Mouse (Mus musculus): Measurements from ENCODE around the gene Anxa9. TPM values are rescaled to one million over a fixed set of nuclear protein-coding genes. Genes with fewer than 3 reads are reported as not detected.

The Anxa9 gene
- polyA plus RNA-seq, 1 experiment from 2014 or later: 0.88 TPM

DNA sequence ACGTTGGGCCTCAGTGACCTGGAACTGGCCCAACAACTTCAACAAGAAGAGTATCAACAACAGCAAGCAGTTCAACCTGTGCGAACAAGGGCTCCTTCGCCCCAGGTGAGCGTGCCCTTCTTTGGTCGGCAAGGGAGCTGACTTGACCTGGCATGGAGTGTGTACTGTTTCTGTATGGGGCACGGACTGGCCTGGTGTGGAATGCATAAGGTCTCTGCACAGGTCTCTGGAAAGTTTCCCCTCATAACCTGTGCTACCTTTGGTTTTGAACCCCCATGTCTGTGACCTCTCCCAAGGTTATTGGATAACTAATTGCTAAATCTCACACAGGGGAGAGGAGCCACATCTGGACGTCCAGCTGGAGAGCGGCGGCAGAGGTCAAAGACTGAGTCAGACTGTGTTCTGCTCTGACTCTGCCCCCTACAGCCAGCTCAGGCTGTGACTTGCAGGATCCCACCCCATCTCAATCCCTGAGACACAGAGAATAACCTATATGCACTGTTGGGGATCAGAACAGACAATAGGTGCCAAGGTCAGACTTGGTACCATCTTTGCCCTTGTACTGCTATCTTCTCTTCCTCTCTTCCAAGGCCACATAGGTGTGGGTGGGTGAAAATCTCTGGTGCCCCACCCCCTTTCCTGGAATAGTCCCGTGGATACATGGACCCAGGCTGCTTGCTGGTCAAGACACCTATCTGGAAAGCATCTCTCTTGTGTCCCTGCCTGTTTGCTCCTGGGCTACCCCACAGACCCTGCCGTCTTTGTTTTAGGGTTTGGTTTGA is 11.5 kb downstream of the Anxa9 start:
- H3K4me2 ChIP-seq (ENCODE audit: low read length): no peak overlapping the region
- no peak overlapping the region for H3K9ac ChIP-seq (ENCODE audit: low read length)
- ATAC-seq (ENCODE audit: insufficient number of reproducible peaks, insufficient read depth, low FRiP score, low read depth): no peak
- 0 out of 4 replicates have a peak overlapping the region, but pooled peaks of 1 of the 2 experiments have one; percentile 15 for H3K27ac ChIP-seq (replicated peaks in 1 of 2; ENCODE audit: control insufficient read depth in 1 of 2, insufficient read depth in 1 of 2, low read depth in 2 of 2, low read length in 2 of 2)
- H3K27me3 ChIP-seq (ENCODE audit: control insufficient read depth, insufficient read depth, low read length): no peaks in the 10 kb centered on the region
- H3K4me3 ChIP-seq (ENCODE audit: control insufficient read depth in 1 of 2, insufficient read depth in 1 of 2, low read depth in 1 of 2, low read length in 2 of 2): no peak overlapping the region
- WGBS: 79% methylated on average over 11 of the region's 11 CpGs
- H3K36me3 ChIP-seq (ENCODE audit: control insufficient read depth, insufficient read depth, low read length): peaks cover 50% of the 10 kb centered on the region
- H3K9me3 ChIP-seq (ENCODE audit: control insufficient read depth, low read length): no peaks in the 10 kb centered on the region
- H3K4me1 ChIP-seq (ENCODE audit: control insufficient read depth in 2 of 2, insufficient read depth in 2 of 2, low read length in 2 of 2): peaks cover 3 to 8% of the 10 kb centered on the region in 2 experiments; a peak in 2 of 4 replicates

DNA sequence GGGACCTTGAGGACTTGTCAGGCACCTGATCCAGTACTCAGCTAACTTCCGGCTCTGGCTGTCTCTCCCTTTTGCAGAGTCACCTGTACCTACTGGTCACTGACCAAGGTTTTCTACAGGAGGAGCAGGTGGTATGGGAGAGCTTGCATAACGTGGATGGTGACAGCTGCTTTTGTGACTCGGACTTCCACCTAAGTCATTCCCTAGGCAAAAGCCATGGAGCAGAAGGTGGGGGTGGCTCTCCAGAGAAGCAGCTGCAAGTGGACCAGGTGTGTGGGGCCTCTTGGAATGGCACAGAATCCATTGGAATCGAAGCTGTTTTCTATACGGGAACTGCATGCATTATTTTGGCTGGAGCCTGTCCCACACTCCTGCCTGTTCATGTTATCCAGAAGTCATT is 12.3 kb downstream of the Anxa9 start:
- H3K4me3 ChIP-seq (ENCODE audit: control insufficient read depth in 1 of 2, insufficient read depth in 1 of 2, low read depth in 1 of 2, low read length in 2 of 2): no peak overlapping the region
- no peaks in the 10 kb centered on the region for H3K27me3 ChIP-seq (ENCODE audit: control insufficient read depth, insufficient read depth, low read length)
- H3K9me3 ChIP-seq (ENCODE audit: control insufficient read depth, low read length): no peaks in the 10 kb centered on the region
- ATAC-seq (ENCODE audit: insufficient number of reproducible peaks, insufficient read depth, low FRiP score, low read depth): no peak
- H3K4me1 ChIP-seq (ENCODE audit: control insufficient read depth in 2 of 2, insufficient read depth in 2 of 2, low read length in 2 of 2): peaks cover 3 to 8% of the 10 kb centered on the region in 2 experiments; a peak in 2 of 4 replicates
- no peak overlapping the region for H3K27ac ChIP-seq (replicated peaks in 1 of 2; ENCODE audit: control insufficient read depth in 1 of 2, insufficient read depth in 1 of 2, low read depth in 2 of 2, low read length in 2 of 2)
- H3K4me2 ChIP-seq (ENCODE audit: low read length): no peak overlapping the region
- peaks cover 56% of the 10 kb centered on the region for H3K36me3 ChIP-seq (ENCODE audit: control insufficient read depth, insufficient read depth, low read length)
- WGBS: 77% methylated on average over 5 of the region's 5 CpGs
- H3K9ac ChIP-seq (ENCODE audit: low read length): no peak overlapping the region

DNA sequence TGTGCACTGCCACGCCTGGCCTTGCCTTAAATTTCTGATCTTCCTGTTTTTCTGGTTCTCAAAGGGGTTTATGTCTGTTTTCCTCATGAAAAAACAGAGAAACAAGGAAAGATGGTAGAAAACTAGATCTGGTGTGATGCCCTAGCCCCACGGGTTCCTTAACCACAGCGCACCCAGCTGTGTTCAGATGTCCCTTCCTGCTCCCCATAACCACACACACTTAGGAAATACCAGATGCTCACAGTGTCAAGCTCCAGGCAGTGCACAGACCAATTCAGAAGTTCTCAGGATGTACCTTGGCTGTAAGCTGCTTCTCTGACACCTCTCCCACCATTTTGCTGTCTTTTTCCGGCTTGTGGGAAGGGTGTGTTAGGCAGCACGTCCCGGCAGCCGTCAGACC is 12.7 kb downstream of the Anxa9 start:
- Histone ChIP-seq H3K9me3 (ENCODE audit: control insufficient read depth, low read length) (no peaks in the 10 kb centered on the region), H3K36me3 (ENCODE audit: control insufficient read depth, insufficient read depth, low read length) (peaks cover 60% of the 10 kb centered on the region), H3K9ac (ENCODE audit: low read length) (no peak overlapping the region), H3K27me3 (ENCODE audit: control insufficient read depth, insufficient read depth, low read length) (no peaks in the 10 kb centered on the region), H3K4me3 (ENCODE audit: control insufficient read depth in 1 of 2, insufficient read depth in 1 of 2, low read depth in 1 of 2, low read length in 2 of 2) (no peak overlapping the region), H3K27ac (replicated peaks in 1 of 2; ENCODE audit: control insufficient read depth in 1 of 2, insufficient read depth in 1 of 2, low read depth in 2 of 2, low read length in 2 of 2) (no peak overlapping the region), H3K4me2 (ENCODE audit: low read length) (no peak overlapping the region), H3K4me1 (ENCODE audit: control insufficient read depth in 2 of 2, insufficient read depth in 2 of 2, low read length in 2 of 2) (peaks cover 3 to 8% of the 10 kb centered on the region in 2 experiments; a peak in 2 of 4 replicates)
- WGBS: 86% methylated on average over 7 of the region's 7 CpGs
- no peak for ATAC-seq (ENCODE audit: insufficient number of reproducible peaks, insufficient read depth, low FRiP score, low read depth)

DNA sequence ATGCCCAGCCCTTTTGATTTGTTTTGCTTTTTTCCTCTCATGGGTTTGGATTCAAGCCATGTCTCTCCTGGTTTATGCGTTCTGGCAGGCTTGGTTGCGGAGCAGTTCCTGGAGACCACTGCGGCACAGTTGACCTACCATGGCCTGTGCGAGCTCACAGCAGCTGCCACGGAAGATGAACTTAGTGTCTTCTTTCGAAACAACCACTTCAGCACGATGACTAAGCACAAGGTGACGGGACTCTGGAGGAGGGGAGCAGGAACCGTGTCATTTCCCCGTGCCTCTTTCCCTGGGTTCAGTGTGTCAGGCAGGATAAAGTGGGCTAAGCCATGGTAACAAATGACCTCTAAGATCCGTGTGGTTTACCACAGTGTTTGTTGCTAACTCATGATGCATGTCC is 13.4 kb downstream of the Anxa9 start:
- WGBS: 76% methylated on average over 11 of the region's 11 CpGs
- Histone ChIP-seq H3K36me3 (ENCODE audit: control insufficient read depth, insufficient read depth, low read length) (peaks cover 64% of the 10 kb centered on the region), H3K9me3 (ENCODE audit: control insufficient read depth, low read length) (no peaks in the 10 kb centered on the region), H3K4me3 (ENCODE audit: control insufficient read depth in 1 of 2, insufficient read depth in 1 of 2, low read depth in 1 of 2, low read length in 2 of 2) (no peak overlapping the region), H3K4me2 (ENCODE audit: low read length) (no peak overlapping the region), H3K27me3 (ENCODE audit: control insufficient read depth, insufficient read depth, low read length) (no peaks in the 10 kb centered on the region), H3K27ac (replicated peaks in 1 of 2; ENCODE audit: control insufficient read depth in 1 of 2, insufficient read depth in 1 of 2, low read depth in 2 of 2, low read length in 2 of 2) (no peak overlapping the region), H3K9ac (ENCODE audit: low read length) (no peak overlapping the region), H3K4me1 (ENCODE audit: control insufficient read depth in 2 of 2, insufficient read depth in 2 of 2, low read length in 2 of 2) (peaks cover 3 to 8% of the 10 kb centered on the region in 2 experiments; a peak in 2 of 4 replicates)
- ATAC-seq (ENCODE audit: insufficient number of reproducible peaks, insufficient read depth, low FRiP score, low read depth): no peak

DNA sequence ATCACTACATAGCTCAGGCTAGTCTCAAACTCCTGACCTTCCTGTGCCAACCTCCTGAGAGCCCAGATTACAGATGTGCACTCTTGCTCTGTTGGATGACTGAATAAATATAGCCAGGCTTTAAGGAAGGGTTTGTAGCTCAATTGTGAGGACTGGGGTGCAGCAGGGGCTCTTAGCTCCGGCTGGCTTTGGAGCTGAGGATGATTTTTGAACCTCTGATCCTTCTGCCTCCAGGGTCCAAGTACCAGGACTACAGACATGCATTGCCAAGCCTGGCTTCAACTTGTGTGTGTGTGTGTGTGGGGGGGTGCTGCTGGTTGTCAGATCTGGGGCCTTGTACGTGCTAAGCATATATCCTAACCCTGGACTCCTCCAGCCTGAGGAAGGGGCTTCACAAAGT is 14.1 kb downstream of the Anxa9 start:
- Histone ChIP-seq H3K4me2 (ENCODE audit: low read length) (no peak overlapping the region), H3K9ac (ENCODE audit: low read length) (no peak overlapping the region), H3K27me3 (ENCODE audit: control insufficient read depth, insufficient read depth, low read length) (no peaks in the 10 kb centered on the region), H3K36me3 (ENCODE audit: control insufficient read depth, insufficient read depth, low read length) (peaks cover 71% of the 10 kb centered on the region), H3K4me3 (ENCODE audit: control insufficient read depth in 1 of 2, insufficient read depth in 1 of 2, low read depth in 1 of 2, low read length in 2 of 2) (no peak overlapping the region), H3K27ac (replicated peaks in 1 of 2; ENCODE audit: control insufficient read depth in 1 of 2, insufficient read depth in 1 of 2, low read depth in 2 of 2, low read length in 2 of 2) (no peak overlapping the region), H3K9me3 (ENCODE audit: control insufficient read depth, low read length) (no peaks in the 10 kb centered on the region), H3K4me1 (ENCODE audit: control insufficient read depth in 2 of 2, insufficient read depth in 2 of 2, low read length in 2 of 2) (peaks cover 3 to 8% of the 10 kb centered on the region in 2 experiments; a peak in 2 of 4 replicates)
- no peak for ATAC-seq (ENCODE audit: insufficient number of reproducible peaks, insufficient read depth, low FRiP score, low read depth)
- 82% methylated on average over 2 of the region's 2 CpGs for WGBS

DNA sequence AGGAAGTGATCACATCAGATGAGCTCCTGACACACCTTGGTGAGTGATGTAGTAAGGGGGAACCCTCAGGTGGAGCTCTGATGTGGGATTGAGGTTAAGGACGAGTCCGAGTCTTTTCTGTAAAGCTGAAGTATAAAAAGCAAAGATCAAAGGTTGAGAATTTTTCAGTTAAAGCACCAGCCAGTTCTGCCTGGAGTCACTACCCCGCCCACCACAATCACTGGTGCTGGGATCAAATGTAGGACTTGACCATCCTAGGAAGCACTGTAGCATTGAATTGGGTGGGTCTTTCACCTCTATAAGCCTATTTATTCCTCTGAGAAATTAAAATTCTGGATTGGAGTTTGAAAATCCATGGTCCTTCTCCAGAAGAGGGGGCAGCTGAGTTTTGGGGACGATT is 15.9 kb downstream of the Anxa9 start:
- Histone ChIP-seq H3K4me3 (ENCODE audit: control insufficient read depth in 1 of 2, insufficient read depth in 1 of 2, low read depth in 1 of 2, low read length in 2 of 2) (no peak overlapping the region), H3K27me3 (ENCODE audit: control insufficient read depth, insufficient read depth, low read length) (no peaks in the 10 kb centered on the region), H3K27ac (replicated peaks in 1 of 2; ENCODE audit: control insufficient read depth in 1 of 2, insufficient read depth in 1 of 2, low read depth in 2 of 2, low read length in 2 of 2) (no peak overlapping the region), H3K9me3 (ENCODE audit: control insufficient read depth, low read length) (no peaks in the 10 kb centered on the region), H3K36me3 (ENCODE audit: control insufficient read depth, insufficient read depth, low read length) (peaks cover 80% of the 10 kb centered on the region), H3K4me2 (ENCODE audit: low read length) (no peak overlapping the region), H3K9ac (ENCODE audit: low read length) (no peak overlapping the region), H3K4me1 (ENCODE audit: control insufficient read depth in 2 of 2, insufficient read depth in 2 of 2, low read length in 2 of 2) (peaks cover 3% of the 10 kb centered on the region in 2 experiments; a peak in 1 of 4 replicates)
- WGBS: 80% methylated on average over 4 of the region's 4 CpGs
- ATAC-seq (ENCODE audit: insufficient number of reproducible peaks, insufficient read depth, low FRiP score, low read depth): no peak

DNA sequence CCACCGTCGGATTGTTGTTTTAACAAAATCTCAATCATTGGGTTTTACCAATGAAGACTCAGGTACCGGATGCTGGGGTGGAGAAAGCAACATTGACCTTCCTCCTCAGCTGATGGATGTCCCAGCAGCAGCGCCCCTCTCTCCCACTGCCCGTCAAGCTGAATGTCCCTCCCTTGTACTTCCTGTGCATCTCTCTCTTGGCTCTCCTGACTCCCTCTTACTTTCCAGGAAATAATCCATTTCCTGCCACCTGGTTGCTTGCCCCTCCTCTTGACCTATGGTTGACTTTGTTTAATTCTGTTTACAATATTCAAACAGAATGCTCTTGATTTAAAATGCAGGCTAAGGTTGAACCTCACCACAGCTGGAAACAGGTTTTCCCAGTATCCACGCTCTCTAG is 16.8 kb downstream of the Anxa9 start:
- Histone ChIP-seq H3K4me3 (ENCODE audit: control insufficient read depth in 1 of 2, insufficient read depth in 1 of 2, low read depth in 1 of 2, low read length in 2 of 2) (no peak overlapping the region), H3K27ac (replicated peaks in 1 of 2; ENCODE audit: control insufficient read depth in 1 of 2, insufficient read depth in 1 of 2, low read depth in 2 of 2, low read length in 2 of 2) (no peak overlapping the region), H3K9ac (ENCODE audit: low read length) (no peak overlapping the region), H3K9me3 (ENCODE audit: control insufficient read depth, low read length) (no peaks in the 10 kb centered on the region), H3K27me3 (ENCODE audit: control insufficient read depth, insufficient read depth, low read length) (no peaks in the 10 kb centered on the region), H3K36me3 (ENCODE audit: control insufficient read depth, insufficient read depth, low read length) (peaks cover 74% of the 10 kb centered on the region), H3K4me1 (ENCODE audit: control insufficient read depth in 2 of 2, insufficient read depth in 2 of 2, low read length in 2 of 2) (no peaks in the 10 kb centered on the region), H3K4me2 (ENCODE audit: low read length) (no peak overlapping the region)
- no peak for ATAC-seq (ENCODE audit: insufficient number of reproducible peaks, insufficient read depth, low FRiP score, low read depth)
- 74% methylated on average over 6 of the region's 6 CpGs for WGBS
